Mouse (Mus musculus): ENCODE measurements around the gene Sgpp1. TPM values are rescaled to one million over a fixed set of nuclear protein-coding genes. Genes with fewer than 3 reads are reported as not detected.
"Not testable (repeated sequence)": the region's sequence is repeated elsewhere in the genome, so short reads cannot be mapped to it uniquely, and the experiment has no call there.

Gene Sgpp1
- polyA plus RNA-seq, 1 experiment from 2014 or later, result 12.0 TPM

DNA sequence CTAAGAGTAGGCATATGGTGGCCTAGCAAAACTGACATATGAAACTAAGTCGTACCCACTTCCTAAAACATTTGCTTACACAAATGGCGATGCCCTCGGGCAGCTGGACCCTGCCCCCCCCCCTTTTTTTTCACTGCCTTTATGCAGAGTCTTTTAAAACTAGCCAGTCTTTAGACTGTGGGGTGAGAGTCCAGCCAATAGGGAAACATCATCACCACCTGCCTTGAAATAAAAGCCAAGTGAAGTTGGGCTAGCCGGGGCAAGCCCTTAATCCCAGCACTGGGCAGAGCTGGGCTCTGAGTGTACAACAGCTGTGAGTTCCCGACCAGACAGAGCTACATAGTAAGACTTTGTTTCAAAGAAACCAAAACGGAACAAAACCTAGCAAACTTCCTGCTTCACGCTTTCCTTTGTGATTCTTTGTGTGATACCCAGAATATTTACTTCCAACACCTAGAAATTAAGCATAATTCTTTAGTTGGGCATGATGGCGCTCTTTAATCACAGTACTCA, 9.1 kb downstream of the Sgpp1 start:
- H3K27ac ChIP-seq (ENCODE audit: low read length), result no peak overlapping the region
- no peak overlapping the region for H3K4me2 ChIP-seq (ENCODE audit: low read length)
- H3K27me3 ChIP-seq (ENCODE audit: control insufficient read depth, insufficient read depth, low read depth, low read length), result no peaks in the 10 kb centered on the region
- no peaks in the 10 kb centered on the region for H3K4me1 ChIP-seq (ENCODE audit: control insufficient read depth, insufficient read depth, low read length)
- no peak for ATAC-seq
- peaks cover 4% of the 10 kb centered on the region for H3K36me3 ChIP-seq (ENCODE audit: control insufficient read depth, insufficient read depth, low read length)
- H3K9ac ChIP-seq (ENCODE audit: low read depth, low read length), result no peak overlapping the region
- H3K4me3 ChIP-seq (ENCODE audit: low read depth, low read length), result no peak overlapping the region
- H3K9me3 ChIP-seq (replicated peaks; ENCODE audit: control insufficient read depth, low read length, poor library complexity, severe bottlenecking), result no peaks in the 10 kb centered on the region
- 79% methylated on average over 8 of the region's 8 CpGs for WGBS

GRCm38 (mm10) chr12:75724621-75725324, 10.8 kb downstream of the Sgpp1 start:
- no peaks in the 10 kb centered on the region for H3K4me1 ChIP-seq (ENCODE audit: control insufficient read depth, insufficient read depth, low read length)
- ATAC-seq, result no peak
- no peaks in the 10 kb centered on the region for H3K27me3 ChIP-seq (ENCODE audit: control insufficient read depth, insufficient read depth, low read depth, low read length)
- H3K4me3 ChIP-seq (ENCODE audit: low read depth, low read length), result no peak overlapping the region
- H3K36me3 ChIP-seq (ENCODE audit: control insufficient read depth, insufficient read depth, low read length), result peaks cover 4% of the 10 kb centered on the region
- H3K9me3 ChIP-seq (replicated peaks; ENCODE audit: control insufficient read depth, low read length, poor library complexity, severe bottlenecking), result no peaks in the 10 kb centered on the region
- no peak overlapping the region for H3K4me2 ChIP-seq (ENCODE audit: low read length)
- 91% methylated on average over 14 of the region's 14 CpGs for WGBS
- no peak overlapping the region for H3K9ac ChIP-seq (ENCODE audit: low read depth, low read length)
- H3K27ac ChIP-seq (ENCODE audit: low read length), result no peak overlapping the region

DNA sequence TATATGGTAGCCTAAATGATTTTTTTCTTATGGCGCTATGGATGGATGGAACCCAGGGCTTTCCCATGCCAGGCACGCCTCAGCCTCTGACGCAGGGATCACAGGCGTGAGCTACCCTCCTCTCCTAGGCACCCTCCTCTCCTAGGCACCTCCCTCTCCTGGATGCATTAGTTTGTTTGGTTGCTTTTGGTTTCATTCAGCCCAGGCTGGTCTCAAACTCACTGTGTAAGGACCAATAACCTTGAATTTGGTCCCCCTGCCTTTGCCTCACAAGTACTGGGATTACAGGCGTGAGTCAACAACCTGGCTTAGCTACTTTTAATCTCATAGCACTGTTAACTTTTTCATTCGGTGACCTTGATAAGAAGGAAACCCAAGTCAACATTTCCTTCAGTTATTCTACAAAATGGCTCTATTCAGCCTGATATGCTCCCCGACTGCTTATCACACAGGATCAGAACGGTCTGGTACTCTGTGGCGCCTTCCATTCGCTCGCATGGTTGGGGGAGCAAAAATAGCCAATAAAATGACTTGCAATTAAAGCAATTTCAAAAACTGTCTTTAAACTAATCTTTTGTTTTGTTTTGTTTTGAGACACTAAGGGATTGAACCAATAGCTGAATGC, 11.6 kb downstream of the Sgpp1 start:
- no peaks in the 10 kb centered on the region for H3K27me3 ChIP-seq (ENCODE audit: control insufficient read depth, insufficient read depth, low read depth, low read length)
- H3K4me2 ChIP-seq (ENCODE audit: low read length), result no peak overlapping the region
- no peaks in the 10 kb centered on the region for H3K9me3 ChIP-seq (replicated peaks; ENCODE audit: control insufficient read depth, low read length, poor library complexity, severe bottlenecking)
- H3K27ac ChIP-seq (ENCODE audit: low read length), result no peak overlapping the region
- 86% methylated on average over 11 of the region's 11 CpGs for WGBS
- H3K9ac ChIP-seq (ENCODE audit: low read depth, low read length), result no peak overlapping the region
- peaks cover 4% of the 10 kb centered on the region for H3K36me3 ChIP-seq (ENCODE audit: control insufficient read depth, insufficient read depth, low read length)
- ATAC-seq, result no peak
- no peaks in the 10 kb centered on the region for H3K4me1 ChIP-seq (ENCODE audit: control insufficient read depth, insufficient read depth, low read length)
- H3K4me3 ChIP-seq (ENCODE audit: low read depth, low read length), result no peak overlapping the region

DNA sequence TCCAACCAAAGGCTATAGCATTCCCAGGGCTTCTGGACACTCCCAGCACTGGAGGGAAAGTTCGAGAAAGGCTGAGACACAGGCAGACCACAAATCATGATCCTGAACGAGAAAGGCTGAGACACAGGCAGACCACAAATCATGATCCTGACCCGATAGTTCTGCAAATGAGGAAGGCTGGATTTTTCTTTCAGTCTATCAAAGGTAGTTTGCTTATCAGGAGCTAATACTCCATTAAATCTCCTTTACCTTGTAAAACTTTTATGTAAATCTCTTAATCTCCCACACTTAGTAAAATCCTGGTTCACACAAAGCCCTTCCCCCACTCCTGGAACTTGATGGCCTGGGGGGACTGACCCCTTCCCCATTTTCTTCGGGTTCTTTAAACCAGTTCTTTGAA, 13.6 kb downstream of the Sgpp1 start:
- no peak overlapping the region for H3K4me3 ChIP-seq (ENCODE audit: low read depth, low read length)
- H3K9ac ChIP-seq (ENCODE audit: low read depth, low read length), result no peak overlapping the region
- no peak overlapping the region for H3K4me2 ChIP-seq (ENCODE audit: low read length)
- 12% methylated on average over 4 of the region's 4 CpGs for WGBS
- ATAC-seq, result no peak
- no peaks in the 10 kb centered on the region for H3K4me1 ChIP-seq (ENCODE audit: control insufficient read depth, insufficient read depth, low read length)
- H3K27me3 ChIP-seq (ENCODE audit: control insufficient read depth, insufficient read depth, low read depth, low read length), result no peaks in the 10 kb centered on the region
- H3K9me3 ChIP-seq (replicated peaks; ENCODE audit: control insufficient read depth, low read length, poor library complexity, severe bottlenecking), result no peaks in the 10 kb centered on the region
- no peak overlapping the region for H3K27ac ChIP-seq (ENCODE audit: low read length)
- H3K36me3 ChIP-seq (ENCODE audit: control insufficient read depth, insufficient read depth, low read length), result no peaks in the 10 kb centered on the region

DNA sequence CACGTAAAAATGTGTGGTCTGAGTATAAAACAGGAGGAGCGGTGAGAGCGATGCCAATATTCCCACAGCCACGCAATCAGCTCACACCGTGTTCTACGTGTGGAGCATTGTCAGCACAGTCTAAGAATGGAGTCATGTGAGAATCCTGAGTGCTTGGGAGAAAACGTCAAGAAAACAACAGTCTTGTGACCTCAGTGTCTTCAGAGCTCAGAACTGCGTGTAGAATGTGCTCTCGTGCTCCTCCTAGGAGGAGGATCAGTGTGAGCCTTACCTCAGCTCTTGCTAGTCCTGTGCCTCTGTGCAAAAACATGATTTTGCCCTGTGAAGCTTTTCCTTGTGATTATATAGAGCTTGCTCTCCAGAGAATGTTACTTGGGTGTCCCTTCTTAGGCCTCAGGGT, 14.5 kb downstream of the Sgpp1 start:
- no peaks in the 10 kb centered on the region for H3K4me1 ChIP-seq (ENCODE audit: control insufficient read depth, insufficient read depth, low read length)
- H3K27me3 ChIP-seq (ENCODE audit: control insufficient read depth, insufficient read depth, low read depth, low read length), result no peaks in the 10 kb centered on the region
- H3K36me3 ChIP-seq (ENCODE audit: control insufficient read depth, insufficient read depth, low read length), result no peaks in the 10 kb centered on the region
- WGBS, result 72% methylated on average over 9 of the region's 9 CpGs
- no peak overlapping the region for H3K9ac ChIP-seq (ENCODE audit: low read depth, low read length)
- H3K4me2 ChIP-seq (ENCODE audit: low read length), result no peak overlapping the region
- ATAC-seq, result no peak
- H3K4me3 ChIP-seq (ENCODE audit: low read depth, low read length), result no peak overlapping the region
- no peak overlapping the region for H3K27ac ChIP-seq (ENCODE audit: low read length)
- no peaks in the 10 kb centered on the region for H3K9me3 ChIP-seq (replicated peaks; ENCODE audit: control insufficient read depth, low read length, poor library complexity, severe bottlenecking)

DNA sequence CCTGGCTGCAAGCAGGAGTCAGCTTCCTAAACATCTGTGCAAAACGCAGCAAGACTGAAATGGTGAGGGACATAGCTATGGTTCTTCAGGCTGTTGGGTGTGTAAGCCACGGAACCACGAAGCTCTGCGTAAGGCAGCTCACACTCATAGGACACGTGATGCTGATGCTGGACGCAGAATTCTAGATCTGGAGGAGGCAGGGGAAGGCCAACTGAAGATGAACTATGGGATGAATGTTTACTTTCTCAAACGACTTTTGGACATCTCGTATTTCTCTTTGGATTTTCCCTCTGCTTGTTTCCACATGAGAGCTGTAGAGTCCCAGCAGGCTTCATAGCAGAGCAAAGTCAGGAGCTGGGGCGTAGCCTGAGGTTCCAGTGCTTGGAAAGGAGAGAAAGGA, 21.9 kb downstream of the Sgpp1 start:
- Histone ChIP-seq H3K36me3 (ENCODE audit: control insufficient read depth, insufficient read depth, low read length) (0 out of 2 replicates have a peak, but pooled peaks cover 2% of the 10 kb centered on the region), H3K27ac (ENCODE audit: low read length) (no peak overlapping the region), H3K9ac (ENCODE audit: low read depth, low read length) (no peak overlapping the region), H3K4me3 (ENCODE audit: low read depth, low read length) (no peak overlapping the region), H3K4me1 (ENCODE audit: control insufficient read depth, insufficient read depth, low read length) (no peaks in the 10 kb centered on the region), H3K9me3 (replicated peaks; ENCODE audit: control insufficient read depth, low read length, poor library complexity, severe bottlenecking) (no peaks in the 10 kb centered on the region), H3K27me3 (ENCODE audit: control insufficient read depth, insufficient read depth, low read depth, low read length) (no peaks in the 10 kb centered on the region), H3K4me2 (ENCODE audit: low read length) (no peak overlapping the region)
- WGBS, result 90% methylated on average over 9 of the region's 9 CpGs
- no peak for ATAC-seq

- H3K36me3 ChIP-seq (ENCODE audit: control insufficient read depth, insufficient read depth, low read length); H3K4me1 ChIP-seq (ENCODE audit: control insufficient read depth, insufficient read depth, low read length); H3K4me3 ChIP-seq (ENCODE audit: low read depth, low read length); H3K27me3 ChIP-seq (ENCODE audit: control insufficient read depth, insufficient read depth, low read depth, low read length); H3K9ac ChIP-seq (ENCODE audit: low read depth, low read length); H3K27ac ChIP-seq (ENCODE audit: low read length); H3K9me3 ChIP-seq (replicated peaks; ENCODE audit: control insufficient read depth, low read length, poor library complexity, severe bottlenecking); ATAC-seq; H3K4me2 ChIP-seq (ENCODE audit: low read length): not testable (repeated sequence)
- WGBS, result 94% methylated on average over 7 of the region's 7 CpGs
These were observed 22.6 kb downstream of the Sgpp1 start for GRCm38 (mm10) chr12:75712905-75713304.

DNA sequence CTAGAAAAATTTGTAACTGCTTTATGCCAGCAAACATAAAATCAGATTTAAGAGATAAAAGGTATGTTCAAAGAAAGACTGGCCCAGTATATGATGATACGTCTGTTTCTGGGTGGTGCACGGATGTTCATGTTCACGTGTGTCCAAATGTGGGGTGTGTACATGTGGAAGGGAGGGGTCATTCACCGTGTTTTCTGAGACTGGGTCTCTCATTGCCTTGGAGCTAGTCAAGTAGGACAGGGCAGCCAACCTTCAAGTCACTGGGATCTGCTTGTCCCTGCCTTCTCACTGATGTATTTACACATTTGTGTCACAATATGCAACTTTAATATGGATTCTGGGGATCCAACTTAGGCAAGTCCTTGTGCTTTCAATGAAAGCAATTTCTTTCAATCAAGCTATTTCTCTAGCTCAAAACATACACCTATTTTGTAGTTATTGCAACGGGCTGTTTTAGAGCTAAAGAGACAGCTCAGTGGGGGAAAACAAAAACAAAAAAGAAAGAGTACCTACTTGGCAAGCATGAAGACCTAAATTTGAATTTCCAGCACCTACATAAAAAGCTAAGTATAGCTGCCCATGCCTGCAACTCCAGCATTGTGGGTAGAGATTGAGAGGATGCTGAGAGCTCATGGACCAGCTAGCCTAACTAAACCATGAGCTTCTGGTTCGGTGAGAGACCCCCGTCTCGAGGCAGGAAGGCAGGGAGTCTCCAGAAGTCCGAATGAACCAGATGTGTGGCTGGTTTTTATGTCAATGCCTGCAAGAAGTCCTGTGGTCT, 24.7 kb downstream of the Sgpp1 start:
- Histone ChIP-seq H3K9ac (ENCODE audit: low read depth, low read length) (no peak overlapping the region), H3K27me3 (ENCODE audit: control insufficient read depth, insufficient read depth, low read depth, low read length) (no peaks in the 10 kb centered on the region), H3K4me1 (ENCODE audit: control insufficient read depth, insufficient read depth, low read length) (no peaks in the 10 kb centered on the region), H3K4me3 (ENCODE audit: low read depth, low read length) (no peak overlapping the region), H3K9me3 (replicated peaks; ENCODE audit: control insufficient read depth, low read length, poor library complexity, severe bottlenecking) (no peaks in the 10 kb centered on the region), H3K27ac (ENCODE audit: low read length) (no peak overlapping the region), H3K36me3 (ENCODE audit: control insufficient read depth, insufficient read depth, low read length) (0 out of 2 replicates have a peak, but pooled peaks cover 2% of the 10 kb centered on the region), H3K4me2 (ENCODE audit: low read length) (no peak overlapping the region)
- ATAC-seq, result no peak
- 91% methylated on average over 9 of the region's 9 CpGs for WGBS

DNA sequence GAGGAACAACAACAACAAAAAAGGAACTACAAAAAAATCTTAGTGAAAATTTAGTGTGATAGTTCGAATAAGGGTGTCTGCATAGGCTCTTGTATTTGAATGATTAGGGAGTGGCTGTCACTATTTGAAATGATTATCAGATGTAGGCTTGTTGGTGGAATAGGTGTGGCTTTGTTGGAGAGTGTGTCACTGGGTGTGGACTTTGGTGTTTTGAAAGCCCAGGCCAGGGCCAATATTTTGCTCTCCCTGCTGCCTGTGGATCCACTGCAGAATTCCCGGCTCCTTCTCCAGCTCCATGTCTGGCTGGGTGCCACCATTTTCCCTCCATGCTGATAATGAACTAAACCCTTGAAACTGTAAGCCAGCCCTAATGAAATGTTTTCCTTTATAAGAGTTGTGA, 26.0 kb downstream of the Sgpp1 start:
- no peaks in the 10 kb centered on the region for H3K9me3 ChIP-seq (replicated peaks; ENCODE audit: control insufficient read depth, low read length, poor library complexity, severe bottlenecking)
- no peaks in the 10 kb centered on the region for H3K4me1 ChIP-seq (ENCODE audit: control insufficient read depth, insufficient read depth, low read length)
- H3K9ac ChIP-seq (ENCODE audit: low read depth, low read length), result no peak overlapping the region
- H3K4me2 ChIP-seq (ENCODE audit: low read length), result no peak overlapping the region
- 93% methylated on average over 2 of the region's 2 CpGs for WGBS
- no peak overlapping the region for H3K27ac ChIP-seq (ENCODE audit: low read length)
- H3K36me3 ChIP-seq (ENCODE audit: control insufficient read depth, insufficient read depth, low read length), result no peaks in the 10 kb centered on the region
- ATAC-seq, result no peak
- H3K4me3 ChIP-seq (ENCODE audit: low read depth, low read length), result no peak overlapping the region
- no peaks in the 10 kb centered on the region for H3K27me3 ChIP-seq (ENCODE audit: control insufficient read depth, insufficient read depth, low read depth, low read length)
